ENCODE assay signal across 7 mouse cellular contexts in the genomic region with DNA sequence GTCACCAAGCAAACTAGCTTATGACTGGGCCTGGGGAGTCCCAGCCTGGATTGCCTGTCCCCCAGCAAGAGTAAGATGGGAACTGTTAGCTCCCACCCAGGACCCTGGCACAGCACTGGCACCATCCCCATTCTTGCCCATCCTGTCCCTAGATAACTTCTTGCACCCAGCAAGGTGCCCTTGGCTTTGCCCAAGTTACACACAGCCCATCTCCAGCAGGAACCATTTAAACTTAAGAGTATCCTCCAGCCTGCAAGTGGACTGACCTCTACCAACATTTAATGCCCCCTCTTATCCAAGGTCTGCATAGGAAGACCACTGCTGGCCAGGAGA. TPM values are rescaled to one million over a fixed set of nuclear protein-coding genes. Genes with fewer than 3 reads are reported as not detected.
DNase-seq lines count a peak whose midpoint lies in the region; ATAC-seq and TF ChIP-seq lines count a peak whose summit lies in the region.

No protein-coding gene starts in this region.

- H3K4me1 ChIP-seq in forebrain, embryonic 13.5 days = peaks cover 55% of the 10 kb centered on the region
- peaks cover 22% of the 10 kb centered on the region; the same call in 1 of the 2 replicates for H3K4me1 ChIP-seq in limb, embryonic 12.5 days (replicated peaks)
- H3K4me1 ChIP-seq in stomach, embryonic 14.5 days (ENCODE audit: control insufficient read depth, insufficient read depth, low read length) = peaks cover 23% of the 10 kb centered on the region

- H3K4me2 ChIP-seq in forebrain, embryonic 13.5 days = peak overlapping the region; percentile 86
- peak overlapping the region; percentile 77 for H3K4me2 ChIP-seq in limb, embryonic 12.5 days
- no peak overlapping the region for H3K4me2 ChIP-seq in stomach, embryonic 14.5 days (replicated peaks; ENCODE audit: low read depth, low read length)

- no peak for ATAC-seq in forebrain, embryonic 13.5 days
- no peak for ATAC-seq in limb, embryonic 12.5 days (ENCODE audit: insufficient number of reproducible peaks, insufficient read depth, low FRiP score, low TSS enrichment, low read depth)
- ATAC-seq in stomach, embryonic 14.5 days (ENCODE audit: insufficient number of reproducible peaks, insufficient read depth, low FRiP score, low read depth) = no peak
- no peak for ATAC-seq in megakaryocyte progenitor cell, adult 5-6 weeks (replicated peaks; ENCODE audit: poor library complexity)

- DNase-seq in layer of hippocampus, adult 2 months (ENCODE audit: low spot score in 2 of 2) = no peak
- DNase-seq in layer of hippocampus, postnatal 36 days = no peak
- no peak for DNase-seq in kidney, postnatal 10 days

- H3K36me3 ChIP-seq in forebrain, embryonic 13.5 days (ENCODE audit: poor library complexity, severe bottlenecking) = peaks cover 34% of the 10 kb centered on the region
- no peaks in the 10 kb centered on the region for H3K36me3 ChIP-seq in limb, embryonic 12.5 days
- no peaks in the 10 kb centered on the region for H3K36me3 ChIP-seq in stomach, embryonic 14.5 days (ENCODE audit: control insufficient read depth, insufficient read depth, low read length)

- no peak for TF ChIP-seq CTCF in layer of hippocampus, adult 2 months (conservative IDR thresholded peaks at IDR 0.05)

- peak overlapping the region; percentile 100 for H3K27ac ChIP-seq in layer of hippocampus, adult 2 months
- peak overlapping the region; percentile 97 for H3K27ac ChIP-seq in forebrain, embryonic 13.5 days
- H3K27ac ChIP-seq in limb, embryonic 12.5 days = no peak overlapping the region
- H3K27ac ChIP-seq in stomach, embryonic 14.5 days (ENCODE audit: low read length) = no peak overlapping the region

- peak overlapping the region; percentile 83 for H3K9ac ChIP-seq in forebrain, embryonic 13.5 days
- H3K9ac ChIP-seq in limb, embryonic 12.5 days (replicated peaks) = no peak overlapping the region
- no peak overlapping the region for H3K9ac ChIP-seq in stomach, embryonic 14.5 days (replicated peaks; ENCODE audit: low read depth, low read length)

- H3K4me3 ChIP-seq in layer of hippocampus, adult 2 months = peak overlapping the region; percentile 62
- peak overlapping the region; percentile 64 for H3K4me3 ChIP-seq in forebrain, embryonic 13.5 days
- H3K4me3 ChIP-seq in limb, embryonic 12.5 days (replicated peaks) = no peak overlapping the region
- H3K4me3 ChIP-seq in stomach, embryonic 14.5 days (ENCODE audit: low read depth, low read length) = peak overlapping the region; percentile 30; the same call in 1 of the 2 replicates

- H3K9me3 ChIP-seq in forebrain, embryonic 13.5 days (replicated peaks) = no peaks in the 10 kb centered on the region
- H3K9me3 ChIP-seq in limb, embryonic 12.5 days = no peaks in the 10 kb centered on the region
- H3K9me3 ChIP-seq in stomach, embryonic 14.5 days (ENCODE audit: control insufficient read depth, low read depth, low read length) = no peaks in the 10 kb centered on the region

- no peaks in the 10 kb centered on the region for H3K27me3 ChIP-seq in forebrain, embryonic 13.5 days
- H3K27me3 ChIP-seq in limb, embryonic 12.5 days = peaks cover 56% of the 10 kb centered on the region
- 0 out of 2 replicates have a peak, but pooled peaks cover 13% of the 10 kb centered on the region for H3K27me3 ChIP-seq in stomach, embryonic 14.5 days (ENCODE audit: control insufficient read depth, insufficient read depth, low read length)

RNA-seq across cellular contexts. Expression of gene Nacad, which starts 1.3 kb away (rescaled TPM):
- total RNA-seq in layer of hippocampus, adult 2 months (2021) = 10 to 100 TPM; 36.9 to 37.1 TPM
- total RNA-seq in layer of hippocampus, postnatal 36 days (2021) = 10 to 100 TPM; 39.0 to 48.5 TPM
- polyA plus RNA-seq in forebrain, embryonic 13.5 days (2015; fragmentation: Nextera tagmentation; extraction: Ambion mirVana) = 50.1 and 62.2 TPM in 2 replicates
- 1.5 TPM in 2 replicates for polyA plus RNA-seq in limb, embryonic 12.5 days (2016; fragmentation: Nextera tagmentation; extraction: Ambion mirVana)
- 6.1 and 9.2 TPM in 2 replicates for polyA plus RNA-seq in stomach, embryonic 14.5 days (2014; fragmentation: Nextera tagmentation; extraction: Ambion mirVana)
- not detected in 2 replicates for total RNA-seq in megakaryocyte progenitor cell, adult 5-6 weeks (2015)
- total RNA-seq in megakaryocyte progenitor cell, adult 5-6 weeks (2017) = not detected in 2 replicates

RNA-seq across cellular contexts. Expression of gene Tbrg4, which starts 21.3 kb away (rescaled TPM):
- total RNA-seq in layer of hippocampus, adult 2 months (2021) = 10 to 100 TPM; 42.9 to 52.9 TPM
- total RNA-seq in layer of hippocampus, postnatal 36 days (2021) = 10 to 100 TPM; 40.4 to 47.9 TPM
- polyA plus RNA-seq in forebrain, embryonic 13.5 days (2015; fragmentation: Nextera tagmentation; extraction: Ambion mirVana) = 32.1 and 36.5 TPM in 2 replicates
- 44.3 and 46.4 TPM in 2 replicates for polyA plus RNA-seq in limb, embryonic 12.5 days (2016; fragmentation: Nextera tagmentation; extraction: Ambion mirVana)
- 37.1 TPM in 2 replicates for polyA plus RNA-seq in stomach, embryonic 14.5 days (2014; fragmentation: Nextera tagmentation; extraction: Ambion mirVana)
- 46.2 and 58.3 TPM in 2 replicates for total RNA-seq in megakaryocyte progenitor cell, adult 5-6 weeks (2015)
- 36.7 and 52.1 TPM in 2 replicates for total RNA-seq in megakaryocyte progenitor cell, adult 5-6 weeks (2017)

RNA-seq across cellular contexts. Expression of gene Wap, which starts 33.9 kb away (rescaled TPM):
- not detected for total RNA-seq in layer of hippocampus, adult 2 months (2021)
- total RNA-seq in layer of hippocampus, postnatal 36 days (2021) = not detected
- polyA plus RNA-seq in forebrain, embryonic 13.5 days (2015; fragmentation: Nextera tagmentation; extraction: Ambion mirVana) = not detected in 2 replicates
- polyA plus RNA-seq in limb, embryonic 12.5 days (2016; fragmentation: Nextera tagmentation; extraction: Ambion mirVana) = not detected in 2 replicates
- polyA plus RNA-seq in stomach, embryonic 14.5 days (2014; fragmentation: Nextera tagmentation; extraction: Ambion mirVana) = not detected in 2 replicates
- total RNA-seq in megakaryocyte progenitor cell, adult 5-6 weeks (2015) = not detected in 2 replicates
- total RNA-seq in megakaryocyte progenitor cell, adult 5-6 weeks (2017) = not detected in 2 replicates

RNA-seq across cellular contexts. Expression of gene Ramp3, which starts 53.8 kb away (rescaled TPM):
- total RNA-seq in layer of hippocampus, adult 2 months (2021) = 1 to 10 TPM; 6.1 to 7.6 TPM
- 1 to 10 TPM; 4.8 to 4.9 TPM for total RNA-seq in layer of hippocampus, postnatal 36 days (2021)
- 1.9 and 2.2 TPM in 2 replicates for polyA plus RNA-seq in forebrain, embryonic 13.5 days (2015; fragmentation: Nextera tagmentation; extraction: Ambion mirVana)
- 4.0 and 4.4 TPM in 2 replicates for polyA plus RNA-seq in limb, embryonic 12.5 days (2016; fragmentation: Nextera tagmentation; extraction: Ambion mirVana)
- 8.5 and 8.7 TPM in 2 replicates for polyA plus RNA-seq in stomach, embryonic 14.5 days (2014; fragmentation: Nextera tagmentation; extraction: Ambion mirVana)
- total RNA-seq in megakaryocyte progenitor cell, adult 5-6 weeks (2015) = not detected in 2 replicates
- not detected in 2 replicates for total RNA-seq in megakaryocyte progenitor cell, adult 5-6 weeks (2017)

RNA-seq across cellular contexts. Expression of gene Ccm2, which starts 57.9 kb away (rescaled TPM):
- total RNA-seq in layer of hippocampus, adult 2 months (2021) = 10 to 100 TPM; 50.2 to 55.8 TPM
- 10 to 100 TPM; 52.1 to 53.4 TPM for total RNA-seq in layer of hippocampus, postnatal 36 days (2021)
- polyA plus RNA-seq in forebrain, embryonic 13.5 days (2015; fragmentation: Nextera tagmentation; extraction: Ambion mirVana) = 82.2 and 90.5 TPM in 2 replicates
- polyA plus RNA-seq in limb, embryonic 12.5 days (2016; fragmentation: Nextera tagmentation; extraction: Ambion mirVana) = 98.0 and 100 TPM in 2 replicates
- polyA plus RNA-seq in stomach, embryonic 14.5 days (2014; fragmentation: Nextera tagmentation; extraction: Ambion mirVana) = 82.8 and 86.2 TPM in 2 replicates
- 18.3 and 22.7 TPM in 2 replicates for total RNA-seq in megakaryocyte progenitor cell, adult 5-6 weeks (2015)
- 43.6 TPM in 2 replicates for total RNA-seq in megakaryocyte progenitor cell, adult 5-6 weeks (2017)

Comparison
In these comparisons a context has a peak if more than half of its experiments do, and no peak if none do; other contexts are left out.
1. H3K27ac ChIP-seq: peak in layer of hippocampus, adult 2 months (single experiment) and forebrain, embryonic 13.5 days (single experiment); none in limb, embryonic 12.5 days (single experiment) and stomach, embryonic 14.5 days (single experiment).
2. RNA of gene Nacad, which starts 1.3 kb away (total RNA-seq): 39.0 to 48.5 TPM in layer of hippocampus, postnatal 36 days and 36.9 to 37.1 TPM in layer of hippocampus, adult 2 months; not detected in megakaryocyte progenitor cell, adult 5-6 weeks; every median in the first group is over 10 times any median in the second.